Mouse (Mus musculus) kidney, postnatal 25 days (tissue): ENCODE measurements at regions not wholly inside any gene's neighbourhood (a gene's known extent, or its start where the extent isn't known, plus 50 kb on each side); places are given as distances from the start of the nearest gene placed in this dataset.
A peak's percentile ranks its signal among the peaks of the same experiment; 100 is the strongest.

Experiments used
- DNase-seq, 2 experiments: peaks; one replicate each; pipeline ENCODE4 v3.0.0; 2021; ENCODE audit warnings: mixed read lengths in 2 of 2

DNA sequence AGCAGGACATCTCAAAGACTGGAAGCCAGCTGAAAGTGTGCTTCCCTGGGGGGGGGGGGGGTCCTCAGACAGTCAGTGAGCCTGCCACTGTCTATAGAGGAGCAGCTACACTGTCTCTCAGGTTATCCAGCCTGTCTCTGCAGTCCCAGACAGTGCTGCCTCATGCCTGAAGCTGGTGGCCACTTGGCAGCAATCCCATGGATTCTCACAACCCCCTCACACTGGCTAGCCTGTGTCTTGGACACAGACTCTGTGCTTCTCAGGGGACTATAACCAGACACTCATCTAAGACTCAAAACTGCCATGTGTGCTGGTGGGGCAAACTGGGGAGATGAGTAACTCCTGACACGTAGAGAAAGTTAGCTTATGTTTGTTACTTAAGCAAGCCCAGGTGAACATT is 95.1 kb upstream of the Sesn3 start:
- no peak for DNase-seq

DNA sequence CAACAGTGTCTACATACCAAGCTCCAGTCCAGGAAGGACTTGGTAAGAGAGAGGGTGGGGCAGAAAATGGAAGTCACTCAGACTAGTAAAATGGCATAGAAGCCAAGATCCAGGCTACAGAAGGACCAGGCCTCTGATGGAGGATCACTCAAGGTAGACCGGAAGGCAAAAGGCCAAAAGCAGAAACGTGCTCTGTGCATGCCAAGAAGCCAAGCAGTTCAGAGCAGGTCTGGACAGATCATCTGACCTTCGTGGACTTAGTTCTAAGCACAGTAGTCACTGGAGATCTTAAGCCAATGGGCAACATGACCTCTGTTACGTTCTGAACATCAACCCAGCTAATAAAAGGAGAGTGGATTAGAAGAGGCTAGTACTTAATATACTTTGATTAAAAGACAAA is 90.6 kb upstream of the Sesn3 start:
- DNase-seq = peak; percentile 42 to 78

DNA sequence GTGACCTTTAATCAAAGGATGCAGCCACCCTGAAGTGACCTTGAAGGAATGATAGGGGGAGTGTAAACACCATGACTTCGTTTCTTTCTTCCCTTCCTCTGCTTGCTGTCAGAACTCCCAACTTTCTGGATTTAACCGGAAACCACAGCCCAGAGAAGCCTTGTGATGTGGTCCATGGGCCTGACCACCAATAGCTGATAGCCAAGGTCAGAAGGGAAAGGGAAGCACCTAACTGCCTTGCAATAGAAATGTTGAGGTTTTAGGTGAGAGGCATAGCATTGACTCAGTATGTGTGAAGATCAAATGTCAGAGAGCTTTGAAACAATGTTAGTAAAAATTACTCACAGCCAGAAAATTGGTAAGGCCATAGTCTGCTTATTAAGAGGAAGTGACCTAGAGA is 89.2 kb upstream of the Sesn3 start:
- DNase-seq = no peak

DNA sequence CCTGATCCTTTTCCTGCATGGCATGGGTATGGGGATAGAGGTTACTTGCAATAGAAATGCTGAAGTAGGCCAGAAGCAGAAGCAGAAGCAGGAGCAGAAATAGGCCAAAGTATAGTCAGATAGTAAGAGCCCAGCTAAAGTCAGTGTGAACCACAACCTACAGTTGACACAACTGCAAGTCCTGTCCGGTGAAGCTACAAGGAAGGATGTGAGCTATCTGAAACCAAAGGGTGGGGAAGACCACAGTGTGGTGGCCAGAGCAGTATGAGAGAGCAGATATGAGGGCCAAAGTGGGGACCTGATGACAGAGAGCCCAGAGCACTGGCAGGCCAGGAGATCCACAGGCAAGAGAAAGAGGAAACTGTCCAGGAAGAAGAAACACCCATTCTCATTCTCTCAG is 87.1 kb upstream of the Sesn3 start:
- no peak for DNase-seq

DNA sequence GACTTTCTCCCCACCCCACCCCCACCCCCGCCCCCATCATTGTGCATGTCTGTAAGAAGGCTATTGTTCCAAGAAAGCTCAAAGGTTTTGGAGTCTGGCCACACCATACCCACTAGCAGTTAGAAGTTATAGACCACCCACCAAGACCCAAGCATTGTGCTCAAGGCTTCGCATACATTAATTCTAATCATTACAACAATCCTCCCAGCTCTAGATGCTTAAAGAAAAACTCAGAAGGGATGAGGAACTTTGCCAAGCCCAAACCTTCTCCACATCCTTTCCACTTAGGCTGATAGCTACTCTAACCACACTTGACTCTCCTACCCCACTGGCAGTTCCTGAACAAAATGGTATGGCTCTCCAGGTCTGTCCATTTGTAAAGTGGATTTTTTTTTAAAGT is 86.4 kb upstream of the Sesn3 start:
- DNase-seq = no peak

DNA sequence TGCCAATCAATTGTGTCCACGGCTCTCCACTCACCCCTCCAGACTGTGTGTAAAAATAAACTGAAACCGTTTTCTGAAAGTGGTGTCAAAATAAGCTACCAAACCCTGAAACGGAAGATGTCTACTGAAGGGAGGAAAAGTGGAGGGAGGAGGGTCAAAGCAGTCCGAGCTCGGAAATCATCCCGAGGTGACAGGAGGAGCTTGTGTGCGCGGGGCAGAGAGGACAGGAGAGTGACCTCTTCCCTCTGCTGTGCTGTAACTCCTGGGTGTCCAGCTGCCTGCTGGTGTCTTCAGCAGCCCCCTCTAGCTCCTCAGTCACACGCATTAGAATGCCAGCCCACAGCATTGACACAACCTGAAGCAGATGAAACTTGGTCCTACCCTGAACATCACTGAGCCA is 84.2 kb upstream of the Sesn3 start:
- no peak for DNase-seq

DNA sequence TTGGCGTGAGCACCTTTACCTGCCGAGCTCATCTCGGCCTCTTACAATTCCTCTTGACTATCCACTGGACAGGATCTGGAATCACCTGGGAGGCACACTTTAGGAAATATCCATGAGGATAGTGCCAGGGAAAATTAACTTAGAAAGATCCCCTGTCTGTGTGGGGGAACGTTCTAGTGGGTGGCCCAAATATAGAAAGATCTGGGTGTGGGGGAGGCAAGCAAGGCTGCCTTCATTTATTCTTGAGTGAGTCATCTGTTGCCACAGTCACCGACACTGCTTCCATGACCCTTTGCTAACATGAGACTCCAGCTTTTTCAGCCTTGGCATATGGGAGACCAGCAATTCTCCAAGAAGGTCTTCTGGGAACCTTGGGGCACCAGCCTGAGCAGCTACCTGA is 80.1 kb upstream of the Sesn3 start:
- no peak for DNase-seq

- DNase-seq = no peak
Observed at GRCm38 (mm10) chr9:14199116-14199515, 75.8 kb upstream of the Sesn3 start.

DNA sequence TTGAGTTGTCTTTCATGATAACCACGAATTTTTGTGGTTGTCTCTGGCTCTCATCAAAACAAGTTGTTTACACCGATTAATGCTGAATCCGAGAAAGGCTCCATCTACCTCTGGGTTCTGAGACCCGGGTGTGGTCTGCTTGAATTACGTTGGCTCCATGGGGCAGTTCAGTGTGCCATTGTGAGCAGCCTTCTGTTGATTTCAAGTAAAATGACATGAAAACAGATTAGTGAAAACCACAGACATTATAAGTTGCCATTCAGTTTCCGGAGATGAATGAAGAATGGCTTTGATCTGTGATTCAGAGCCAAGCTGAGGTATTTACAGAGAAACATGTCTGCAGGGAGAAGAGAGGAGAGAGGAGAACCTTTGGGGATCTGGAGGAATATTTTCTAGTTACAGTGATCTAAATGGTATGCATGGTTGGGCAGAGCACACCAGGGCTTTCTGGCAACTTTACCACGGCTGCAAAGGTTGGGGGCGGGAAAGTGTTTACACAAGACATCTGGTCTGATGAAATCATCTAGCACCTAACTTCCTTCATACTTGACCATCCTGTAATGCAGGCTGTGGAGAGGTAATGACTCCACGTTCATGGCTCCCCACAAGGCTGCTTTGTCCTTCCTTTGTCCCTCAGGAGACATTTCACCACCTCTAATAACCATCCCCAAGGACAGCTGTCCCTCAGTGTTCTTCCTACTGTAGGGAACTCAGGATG is 74.7 kb upstream of the Sesn3 start:
- DNase-seq = no peak

DNA sequence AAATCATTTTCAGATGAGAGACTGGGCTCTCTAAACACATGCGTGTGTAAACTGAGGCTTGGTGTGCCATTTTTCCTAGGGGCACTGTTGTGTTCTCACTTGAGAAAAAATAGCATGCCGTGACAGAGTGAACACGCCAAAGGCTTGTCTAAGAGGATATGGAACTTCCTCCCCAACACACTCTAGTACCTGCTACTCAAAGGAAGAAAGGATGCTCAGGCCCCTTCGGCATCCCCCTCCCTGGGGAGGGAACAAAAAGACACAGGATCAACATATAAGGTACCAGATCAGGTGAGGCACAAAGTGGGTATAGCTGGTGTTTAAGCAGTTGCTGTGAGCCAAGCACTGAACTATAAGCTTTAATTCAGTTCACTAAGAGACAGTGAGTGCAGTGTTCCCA is 74.0 kb upstream of the Sesn3 start:
- DNase-seq = no peak

DNA sequence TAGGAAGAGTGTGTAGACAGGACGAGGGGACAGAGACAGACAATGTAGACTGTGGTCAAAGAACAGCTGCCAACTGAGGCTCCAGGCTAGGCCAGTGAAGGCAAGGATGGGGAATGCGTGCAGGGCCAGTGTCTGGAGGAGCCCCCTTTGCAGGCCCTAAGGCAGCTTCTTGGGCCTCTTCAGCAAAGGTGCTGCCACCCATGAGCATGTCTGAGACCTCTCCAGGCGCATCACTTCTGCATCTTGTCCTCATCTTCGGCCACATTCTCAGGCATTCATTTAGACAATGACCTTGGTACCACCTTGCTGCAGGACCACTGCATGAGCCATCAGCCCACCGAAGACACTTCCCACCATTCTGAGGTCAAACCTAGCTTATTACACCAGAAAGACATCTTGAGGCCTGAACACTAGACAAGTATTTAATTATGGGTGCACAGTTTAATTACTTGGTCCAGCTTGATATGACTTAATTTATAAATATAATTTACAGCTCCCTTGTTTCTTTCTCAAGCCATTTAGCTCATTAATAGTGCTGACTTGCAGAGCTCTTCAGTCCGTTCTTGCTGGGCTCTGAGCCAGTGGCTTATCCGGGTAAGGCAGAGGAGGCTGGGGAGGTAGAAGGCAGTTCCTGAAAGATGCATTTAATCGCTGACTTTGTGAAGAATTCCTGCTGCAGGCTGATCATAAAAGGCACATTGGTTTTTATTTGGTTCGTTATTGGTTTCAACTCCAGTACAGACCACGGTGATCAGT is 72.1 kb upstream of the Sesn3 start:
- peak; percentile 82 to 88 for DNase-seq

- no peak for DNase-seq
Observed at GRCm38 (mm10) chr9:14203307-14203695, 71.6 kb upstream of the Sesn3 start.

DNA sequence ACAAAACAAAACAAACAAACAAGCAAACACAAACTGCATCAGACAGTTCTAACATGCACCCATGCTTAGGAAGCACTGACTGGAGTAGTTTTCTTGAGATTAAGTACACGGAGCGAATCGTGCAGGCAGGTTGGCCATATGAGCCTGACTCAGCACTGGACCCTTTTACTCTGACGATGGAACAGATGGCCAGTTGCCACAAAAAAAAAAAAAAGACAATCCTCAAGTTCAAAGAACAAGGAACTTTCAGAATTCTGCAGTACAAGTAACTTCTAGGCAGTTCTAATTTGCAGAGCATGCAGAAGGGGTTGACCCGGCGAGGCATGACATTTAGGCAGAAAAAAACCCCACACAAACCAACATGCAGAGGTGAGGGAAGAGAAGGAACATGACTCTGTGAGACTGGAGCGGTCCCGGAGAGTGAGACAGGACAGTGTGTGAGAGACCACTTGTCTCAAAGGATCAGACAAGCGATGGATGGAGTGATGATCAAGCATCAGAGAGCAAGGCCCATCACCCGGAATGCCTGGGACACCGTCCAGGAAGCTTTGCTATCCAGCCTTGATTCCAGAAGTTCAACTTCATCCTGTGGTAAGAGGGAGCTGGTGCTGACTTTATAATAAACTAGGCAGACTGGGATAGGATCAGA is 71.0 kb upstream of the Sesn3 start:
- peak; percentile 58 to 64 for DNase-seq

DNA sequence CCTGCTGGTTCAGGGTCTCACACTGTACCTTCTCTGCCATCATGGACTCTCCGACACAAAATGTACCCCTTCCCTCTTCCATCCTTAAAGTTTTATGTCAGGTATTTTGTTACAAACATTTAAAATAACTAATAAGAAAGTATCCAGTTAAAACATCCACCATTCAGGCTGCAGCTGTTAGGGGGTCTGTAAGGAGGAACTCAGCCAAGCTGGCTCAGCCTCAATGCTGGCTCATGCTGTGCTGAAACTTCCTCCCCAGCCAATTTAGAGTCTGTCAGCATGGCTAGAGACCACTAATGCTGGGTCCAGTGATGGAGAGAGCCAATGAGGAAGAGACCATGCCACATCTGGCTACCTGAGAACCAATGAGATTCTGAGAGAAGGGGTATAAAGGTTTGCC is 70.0 kb upstream of the Sesn3 start:
- no peak for DNase-seq

DNA sequence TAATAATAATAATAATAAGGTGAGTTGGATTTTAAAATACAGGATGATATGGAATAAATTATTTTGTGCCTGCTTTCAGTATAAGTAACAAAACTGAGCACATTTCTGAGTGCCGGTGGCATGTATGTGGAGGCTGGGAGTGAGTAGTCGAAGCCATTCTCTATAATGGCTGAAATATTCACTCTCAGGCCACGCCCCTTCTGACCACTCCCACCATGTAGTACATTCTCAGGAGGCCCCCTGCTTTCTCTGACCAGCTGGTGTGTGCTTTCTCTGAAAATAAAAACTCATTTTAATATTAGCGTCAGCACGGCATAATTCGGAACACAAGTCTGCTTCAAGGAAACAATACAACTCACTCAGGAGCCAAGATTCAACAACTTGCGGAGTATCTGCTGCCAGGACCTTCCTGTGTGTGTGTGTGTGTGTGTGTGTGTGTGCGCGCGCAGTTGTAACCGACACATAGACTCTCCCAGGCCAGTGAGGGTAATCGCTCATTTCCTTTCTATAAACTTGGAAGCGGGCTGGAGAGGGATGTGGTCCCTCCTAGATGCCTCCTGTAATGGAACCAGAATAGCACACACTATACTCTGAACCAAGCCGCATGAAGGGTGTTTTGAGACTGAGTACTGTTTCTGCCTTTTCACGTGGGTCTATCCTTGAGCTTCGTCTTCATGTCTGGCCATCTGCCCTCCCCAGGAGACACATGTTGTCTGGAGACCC is 67.9 kb upstream of the Sesn3 start:
- DNase-seq = peak in 1 of 2 experiments; percentile 18

DNA sequence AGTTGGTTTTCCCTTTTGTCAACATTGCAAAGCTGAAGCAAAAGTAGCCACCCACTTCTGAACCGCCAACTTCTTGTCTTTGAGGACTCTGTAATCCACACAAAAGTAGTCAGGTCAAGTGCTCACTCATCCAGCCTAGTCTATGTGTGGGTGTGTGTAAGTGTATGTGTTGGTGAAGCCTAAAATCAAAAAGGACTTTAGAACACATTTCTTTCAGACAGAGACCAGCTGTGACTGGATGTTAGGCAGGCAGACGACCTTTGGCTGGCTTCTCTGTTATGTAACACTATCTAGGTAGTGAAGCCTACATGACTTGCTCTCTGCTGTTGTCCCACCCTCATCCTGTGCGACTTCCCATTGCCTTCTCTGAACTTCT is 67.3 kb upstream of the Sesn3 start:
- peak; percentile 51 to 63 for DNase-seq

- no peak for DNase-seq
Observed at GRCm38 (mm10) chr9:14213283-14213682, 61.6 kb upstream of the Sesn3 start.

- DNase-seq = peak; percentile 56 to 83
Observed at GRCm38 (mm10) chr9:14215171-14215782, 59.6 kb upstream of the Sesn3 start.

DNA sequence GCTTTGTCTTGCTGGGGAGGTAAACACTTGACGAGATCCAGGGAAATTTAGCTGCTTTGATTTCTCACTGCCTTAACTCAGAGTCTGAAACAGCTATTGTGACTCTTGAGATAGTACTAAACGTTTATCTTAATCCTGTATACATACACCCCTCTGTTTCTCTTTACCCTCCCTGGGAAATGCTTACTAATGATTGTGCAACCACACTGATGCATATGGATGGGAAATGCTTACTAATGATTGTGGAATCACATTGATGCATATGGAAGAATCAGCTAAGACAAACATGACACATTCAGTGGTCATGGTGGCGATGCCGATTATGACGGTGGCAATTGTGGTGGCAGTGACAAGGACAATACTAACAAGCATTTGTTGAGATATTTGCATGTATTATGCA is 58.9 kb upstream of the Sesn3 start:
- no peak for DNase-seq

GRCm38 (mm10) chr9:14222936-14223335 is 51.9 kb upstream of the Sesn3 start:
- DNase-seq = no peak
